Mouse (Mus musculus) lung, postnatal 0 days (tissue): ENCODE results near the gene Sarm1.

Experiments
- CTCF ChIP-seq: IDR thresholded peaks from 2 replicates; pipeline ENCODE4 v1.5.1; 2016; ENCODE audit warnings: antibody characterized with exemption, mild to moderate bottlenecking
- EP300 ChIP-seq: IDR thresholded peaks from 2 replicates; pipeline ENCODE4 v1.6.1; 2016; ENCODE audit warnings: antibody characterized with exemption, mild to moderate bottlenecking, control low read depth

- TF ChIP-seq CTCF (peak; percentile 43), EP300 (no peak)
Measured at GRCm38 (mm10) chr11:78534516-78534915, 37.0 kb upstream of the Sarm1 start.
